Mouse (Mus musculus) midbrain, embryonic 12.5 days (tissue): ENCODE results near the gene Fam222b. TPM values are rescaled to one million over a fixed set of nuclear protein-coding genes. Genes with fewer than 3 reads are reported as not detected.

ENCODE experiments used
- ATAC-seq: fragments of 200-750 bp; cut with Nextera tagmentation; 2 replicates; pipeline ENCODE4 v1.8.0; 2017; ENCODE audit warnings: low read depth, moderate TSS enrichment, moderate library complexity; ENCODE audit not compliant: low FRiP score
- H3K27ac ChIP-seq: fragments of 300-500 bp; sonication (generic); replicated peaks from 2 replicates; pipeline ENCODE4 v1.5.1; 2016; ENCODE audit warnings: mild to moderate bottlenecking
- H3K27me3 ChIP-seq: fragments of 300-500 bp; sonication (generic); 2 replicates; pipeline ENCODE4 v1.6.1; 2016; ENCODE audit warnings: mild to moderate bottlenecking
- H3K36me3 ChIP-seq: fragments of 300-500 bp; sonication (generic); 2 replicates; pipeline ENCODE4 v1.6.1; 2016
- H3K4me1 ChIP-seq: fragments of 300-500 bp; sonication (generic); 2 replicates; pipeline ENCODE4 v1.6.1; 2016
- H3K4me2 ChIP-seq: fragments of 300-500 bp; sonication (generic); replicated peaks from 2 replicates; pipeline ENCODE4 v1.6.1; 2016; ENCODE audit warnings: mild to moderate bottlenecking, moderate library complexity
- H3K4me3 ChIP-seq: fragments of 300-500 bp; sonication (generic); 2 replicates; pipeline ENCODE4 v1.5.1; 2016; ENCODE audit warnings: mild to moderate bottlenecking
- H3K9ac ChIP-seq: fragments of 300-500 bp; sonication (generic); replicated peaks from 2 replicates; pipeline ENCODE4 v1.6.1; 2016; ENCODE audit warnings: mild to moderate bottlenecking, moderate library complexity
- H3K9me3 ChIP-seq: fragments of 300-500 bp; sonication (generic); 2 replicates; pipeline ENCODE4 v1.6.1; 2016; ENCODE audit warnings: mild to moderate bottlenecking
- WGBS: fragments of 180-500 bp; shearing (Covaris S2); methylation state at CpG from one replicate; pipeline ENCODE4 v1.1.7; 2016; 5-methylcytosine and 5-hydroxymethylcytosine counted together
- polyA plus RNA-seq: library from polyadenylated mRNA; unstranded; fragments of >200 nt; fragmentation: Nextera tagmentation; extraction: Ambion mirVana; gene quantifications from 2 replicates; pipeline ENCODE4 v1.2.1, GENCODE M21; 2016

The Fam222b gene
- polyA plus RNA-seq, 1 experiment from 2014 or later: 27.4 TPM

- Histone ChIP-seq H3K4me1 (peaks cover 34% of the 10 kb centered on the region), H3K4me3 (no peak overlapping the region), H3K36me3 (peaks cover 58% of the 10 kb centered on the region), H3K9me3 (no peaks in the 10 kb centered on the region), H3K27me3 (no peaks in the 10 kb centered on the region), H3K27ac (no peak overlapping the region), H3K4me2 (no peak overlapping the region), H3K9ac (no peak overlapping the region)
- no peak for ATAC-seq
- 95% methylated on average over 14 of the region's 14 CpGs for WGBS
Observed at GRCm38 (mm10) chr11:78161169-78161568, 66.7 kb downstream of the Fam222b start.

GRCm38 (mm10) chr11:78161968-78162367 is 67.5 kb downstream of the Fam222b start:
- H3K4me2 ChIP-seq: no peak overlapping the region
- 76% methylated on average over 4 of the region's 4 CpGs for WGBS

GRCm38 (mm10) chr11:78162504-78162903 is 68.0 kb downstream of the Fam222b start:
- Histone ChIP-seq H3K9me3 (no peaks in the 10 kb centered on the region), H3K9ac (peak overlapping the region; percentile 99; the same call in 1 of the 2 replicates), H3K36me3 (peaks cover 51% of the 10 kb centered on the region), H3K4me1 (peaks cover 34% of the 10 kb centered on the region), H3K4me2 (peak overlapping the region; percentile 75), H3K4me3 (peak overlapping the region; percentile 100), H3K27ac (peak overlapping the region; percentile 99), H3K27me3 (peaks cover 11% of the 10 kb centered on the region)
- 59% methylated on average over 6 of the region's 6 CpGs for WGBS
- no peak for ATAC-seq

More at GRCm38 (mm10) chr11:78161968-78162367, 67.5 kb downstream of the Fam222b start:
- peaks cover 34% of the 10 kb centered on the region for H3K4me1 ChIP-seq
- no peak for ATAC-seq
- H3K27ac ChIP-seq: peak overlapping the region; percentile 99
- peaks cover 6% of the 10 kb centered on the region for H3K27me3 ChIP-seq
- no peak overlapping the region for H3K9ac ChIP-seq
- no peaks in the 10 kb centered on the region for H3K9me3 ChIP-seq
- peaks cover 54% of the 10 kb centered on the region for H3K36me3 ChIP-seq
- H3K4me3 ChIP-seq: 0 out of 2 replicates have a peak overlapping the region, but pooled peaks have one; percentile 100

DNA sequence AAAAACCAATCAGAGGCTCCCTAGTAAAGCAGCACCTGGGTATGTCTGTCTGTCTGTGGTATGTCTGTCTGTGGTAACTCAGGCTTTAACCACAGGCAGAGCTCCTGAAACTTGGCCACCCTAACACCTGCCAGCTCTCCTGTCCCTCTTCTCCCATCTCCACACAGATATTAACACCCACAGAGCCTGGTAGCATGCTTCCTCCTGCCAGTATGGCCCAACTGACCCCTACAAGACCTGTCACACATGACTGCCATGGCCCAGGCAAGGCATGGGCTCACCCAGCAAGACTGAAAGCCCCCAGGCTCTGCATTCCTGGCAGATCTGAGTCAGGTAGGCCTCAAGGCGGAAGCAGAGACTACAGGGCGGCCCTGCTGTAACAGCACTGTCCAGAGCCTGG is 68.6 kb downstream of the Fam222b start:
- Histone ChIP-seq H3K27me3 (peaks cover 16% of the 10 kb centered on the region), H3K4me2 (peak overlapping the region; percentile 75), H3K27ac (peak overlapping the region; percentile 99), H3K9ac (peak overlapping the region; percentile 99), H3K9me3 (no peaks in the 10 kb centered on the region), H3K4me3 (peak overlapping the region; percentile 100), H3K4me1 (peaks cover 34% of the 10 kb centered on the region), H3K36me3 (peaks cover 46% of the 10 kb centered on the region)
- WGBS: 72% methylated on average over 2 of the region's 2 CpGs
- ATAC-seq: 0 out of 2 replicates have a peak, but pooled peaks have one; percentile 3

- H3K9me3 ChIP-seq: no peaks in the 10 kb centered on the region
- H3K4me1 ChIP-seq: peaks cover 34% of the 10 kb centered on the region
- peak overlapping the region; percentile 100 for H3K4me3 ChIP-seq
- peaks cover 37% of the 10 kb centered on the region for H3K36me3 ChIP-seq
- ATAC-seq: peak; percentile 70
- peak overlapping the region; percentile 75 for H3K4me2 ChIP-seq
- WGBS: under 1% methylated on average over 22 of the region's 22 CpGs
- peak overlapping the region; percentile 99 for H3K27ac ChIP-seq
- peaks cover 17% of the 10 kb centered on the region for H3K27me3 ChIP-seq
- H3K9ac ChIP-seq: peak overlapping the region; percentile 99
Observed at GRCm38 (mm10) chr11:78163681-78164603, 69.5 kb downstream of the Fam222b start.

DNA sequence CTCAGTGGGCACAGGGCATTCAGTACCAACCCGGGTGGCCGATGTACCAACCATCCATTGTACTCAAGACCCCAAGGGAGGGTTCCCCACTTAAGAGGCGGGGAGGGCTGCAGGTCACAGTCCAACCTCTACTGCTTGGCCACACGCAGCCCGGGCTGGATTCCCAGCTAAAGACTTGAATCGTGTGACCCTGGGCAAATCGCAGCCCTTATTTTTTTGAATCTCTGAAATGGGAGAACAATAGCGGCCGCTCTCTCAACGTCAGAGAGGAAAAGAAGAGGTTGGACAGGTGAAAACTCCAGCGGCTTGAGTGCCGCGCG is 70.1 kb downstream of the Fam222b start:
- peak overlapping the region; percentile 99 for H3K27ac ChIP-seq
- peak overlapping the region; percentile 99 for H3K9ac ChIP-seq
- no peak for ATAC-seq
- peak overlapping the region; percentile 100 for H3K4me3 ChIP-seq
- H3K36me3 ChIP-seq: peaks cover 33% of the 10 kb centered on the region
- no peaks in the 10 kb centered on the region for H3K9me3 ChIP-seq
- peak overlapping the region; percentile 75 for H3K4me2 ChIP-seq
- WGBS: under 1% methylated on average over 14 of the region's 14 CpGs
- H3K27me3 ChIP-seq: peaks cover 17% of the 10 kb centered on the region
- peaks cover 32% of the 10 kb centered on the region for H3K4me1 ChIP-seq

DNA sequence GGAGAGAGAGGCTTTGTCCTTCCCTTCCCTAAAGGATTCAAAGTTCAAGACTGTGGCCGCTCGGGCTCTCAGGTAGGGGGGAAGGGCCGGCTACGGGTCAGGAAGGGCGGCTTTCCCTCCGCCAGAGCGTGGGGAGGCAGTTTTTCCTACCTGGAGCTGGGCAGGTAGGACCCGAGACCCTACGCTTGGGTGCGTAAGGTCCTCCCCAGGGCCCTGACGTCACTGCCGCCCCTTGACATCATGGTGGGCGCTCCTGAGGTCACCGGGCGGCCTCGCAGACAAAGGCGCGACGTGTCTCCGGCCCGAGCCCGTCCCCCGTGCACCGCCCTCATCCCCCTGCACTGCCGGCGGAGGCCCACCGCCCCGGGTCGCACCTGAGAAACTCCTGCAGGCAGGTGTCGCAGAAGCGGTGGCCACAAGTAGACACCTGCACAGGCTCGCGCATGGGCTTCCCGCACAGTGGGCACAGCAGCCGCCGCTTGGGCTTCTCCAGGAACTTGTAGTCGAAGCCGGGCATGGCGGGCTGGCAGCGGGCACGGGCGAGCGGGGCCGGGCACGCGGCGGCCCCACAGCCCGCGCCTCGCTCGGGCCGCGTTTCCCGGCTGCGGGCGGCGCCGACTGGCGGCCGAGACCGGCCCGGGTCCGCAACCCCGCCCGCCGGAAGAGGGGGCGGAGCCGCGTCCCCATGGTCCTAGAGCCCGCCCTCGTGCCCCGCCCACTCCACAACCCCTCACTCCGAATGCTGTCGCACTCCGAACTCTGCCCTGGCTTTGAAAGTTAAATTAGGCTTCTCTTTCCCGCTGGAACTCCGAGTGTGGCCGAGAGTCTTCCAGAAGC is 70.7 kb downstream of the Fam222b start, which contains the start of gene Traf4:
TSS of gene Traf4 (minus strand) at position 666 of the 837 bp plus-strand sequence.
- peaks cover 27% of the 10 kb centered on the region for H3K4me1 ChIP-seq
- peak; percentile 80 for ATAC-seq
- under 1% methylated on average over 76 of the region's 78 CpGs for WGBS
- H3K27ac ChIP-seq: peak within 1 kb of the TSS; percentile 99
- H3K9ac ChIP-seq: peak within 1 kb of the TSS; percentile 99
- peaks cover 27% of the 10 kb centered on the region for H3K36me3 ChIP-seq
- H3K9me3 ChIP-seq: no peaks in the 10 kb centered on the region
- peak within 1 kb of the TSS; percentile 75 for H3K4me2 ChIP-seq
- peak within 1 kb of the TSS; percentile 100 for H3K4me3 ChIP-seq
- peaks cover 17% of the 10 kb centered on the region for H3K27me3 ChIP-seq

GRCm38 (mm10) chr11:78165761-78166109 is 71.3 kb downstream of the Fam222b start:
- 4% methylated on average over 16 of the region's 16 CpGs for WGBS

GRCm38 (mm10) chr11:78166161-78166560 is 71.7 kb downstream of the Fam222b start:
- Histone ChIP-seq H3K4me1 (peaks cover 27% of the 10 kb centered on the region), H3K9ac (peak overlapping the region; percentile 99; the same call in 1 of the 2 replicates), H3K4me3 (peak overlapping the region; percentile 100), H3K4me2 (peak overlapping the region; percentile 75), H3K27me3 (peaks cover 17% of the 10 kb centered on the region), H3K9me3 (no peaks in the 10 kb centered on the region), H3K27ac (peak overlapping the region; percentile 99; the same call in 1 of the 2 replicates), H3K36me3 (peaks cover 17% of the 10 kb centered on the region)
- 53% methylated on average over 4 of the region's 4 CpGs for WGBS
- ATAC-seq: no peak

More at GRCm38 (mm10) chr11:78165761-78166109, 71.3 kb downstream of the Fam222b start:
- peaks cover 21% of the 10 kb centered on the region for H3K36me3 ChIP-seq
- H3K4me3 ChIP-seq: peak overlapping the region; percentile 100
- ATAC-seq: peak; percentile 3; the same call in 1 of the 2 replicates
- H3K27ac ChIP-seq: peak overlapping the region; percentile 99
- peak overlapping the region; percentile 75 for H3K4me2 ChIP-seq
- peaks cover 17% of the 10 kb centered on the region for H3K27me3 ChIP-seq
- H3K9ac ChIP-seq: peak overlapping the region; percentile 99
- H3K9me3 ChIP-seq: no peaks in the 10 kb centered on the region
- peaks cover 27% of the 10 kb centered on the region for H3K4me1 ChIP-seq

GRCm38 (mm10) chr11:78166640-78167039 is 72.2 kb downstream of the Fam222b start:
- Histone ChIP-seq H3K4me1 (peaks cover 27% of the 10 kb centered on the region), H3K36me3 (peaks cover 12% of the 10 kb centered on the region), H3K4me2 (no peak overlapping the region), H3K27ac (no peak overlapping the region), H3K4me3 (no peak overlapping the region), H3K27me3 (peaks cover 17% of the 10 kb centered on the region), H3K9ac (no peak overlapping the region), H3K9me3 (no peaks in the 10 kb centered on the region)
- WGBS: 72% methylated on average over 6 of the region's 6 CpGs
- ATAC-seq: no peak

- Histone ChIP-seq H3K27me3 (peaks cover 17% of the 10 kb centered on the region), H3K36me3 (peaks cover 4% of the 10 kb centered on the region), H3K4me3 (no peak overlapping the region), H3K4me2 (no peak overlapping the region), H3K9me3 (no peaks in the 10 kb centered on the region), H3K27ac (no peak overlapping the region), H3K9ac (no peak overlapping the region), H3K4me1 (peaks cover 21% of the 10 kb centered on the region)
- WGBS: 84% methylated on average over 14 of the region's 14 CpGs
- no peak for ATAC-seq
Observed at GRCm38 (mm10) chr11:78167257-78167959, 72.9 kb downstream of the Fam222b start.
